Mouse (Mus musculus): ENCODE measurements around the gene Dpysl4.

GRCm38 (mm10) chr7:139075054-139075794 lies 10.6 kb upstream of the Dpysl4 start:
- TF ChIP-seq CTCF (IDR thresholded peaks at IDR 0.05; ENCODE audit: low read depth) (no peak), EP300 (optimal IDR thresholded peaks at IDR 0.05) (no peak)

Data from stomach, postnatal 0 days (tissue).